9 mouse cellular contexts compared by ENCODE assay signal in genomic region chr12:12787608-12788262, GRCm38 (mm10).
A peak's percentile ranks its signal among the peaks of the same experiment; 100 is the strongest.
DNase-seq lines count a peak whose midpoint lies in the region; ATAC-seq lines count a peak whose summit lies in the region.
"Had no signal": no experiment of that assay in that cellular context is flagged by ENCODE, and none has a peak within 500 bp of the region (broad histone marks: within the 10 kb centered on the region; RNA-seq: fewer than 3 reads in every experiment).

No protein-coding gene starts in this region.

- DNase-seq in embryo, embryonic 10.5 days (ENCODE audit: low spot score), result peak; percentile 51
- no peak for DNase-seq in embryo, embryonic 10 days (ENCODE audit: low spot score)
- peak; percentile 33 for DNase-seq in brain, adult 2 months (ENCODE audit: low read depth, low spot score)
- no peak for DNase-seq in hindbrain, embryonic 14.5 days (ENCODE audit: low spot score)
- no peak for DNase-seq in cerebellum, postnatal 25 days
- no peak for DNase-seq in T-cell, adult 2 months (ENCODE audit: low spot score)
- DNase-seq: adrenal gland, postnatal 10 days had no signal

- no peaks in the 10 kb centered on the region for H3K9me3 ChIP-seq in hindbrain, embryonic 14.5 days (ENCODE audit: control insufficient read depth, low read length)
- no peaks in the 10 kb centered on the region for H3K9me3 ChIP-seq in midbrain, embryonic 12.5 days

- no peaks in the 10 kb centered on the region for H3K36me3 ChIP-seq in hindbrain, embryonic 14.5 days (replicated peaks; ENCODE audit: control insufficient read depth, insufficient read depth)
- no peaks in the 10 kb centered on the region for H3K36me3 ChIP-seq in midbrain, embryonic 12.5 days

- H3K9ac ChIP-seq in hindbrain, embryonic 14.5 days, result peak overlapping the region; percentile 30
- H3K9ac ChIP-seq in midbrain, embryonic 12.5 days (replicated peaks), result 0 out of 2 replicates have a peak overlapping the region, but pooled peaks have one; percentile 15

- H3K4me3 ChIP-seq in hindbrain, embryonic 14.5 days (replicated peaks; ENCODE audit: low read length), result peak overlapping the region; percentile 13; the same call in 1 of the 2 replicates
- peak overlapping the region; percentile 28 for H3K4me3 ChIP-seq in midbrain, embryonic 12.5 days

- WGBS in hindbrain, embryonic 14.5 days, result 5% methylated on average over 19 of the region's 19 CpGs
- WGBS in midbrain, embryonic 12.5 days, result 3% methylated on average over 19 of the region's 19 CpGs

- H3K27me3 ChIP-seq in hindbrain, embryonic 14.5 days (ENCODE audit: control insufficient read depth, insufficient read depth, low read length), result peaks cover 5% of the 10 kb centered on the region; the same call in 1 of the 2 replicates
- peaks cover 67% of the 10 kb centered on the region for H3K27me3 ChIP-seq in midbrain, embryonic 12.5 days

- peak overlapping the region; percentile 50 for H3K4me2 ChIP-seq in hindbrain, embryonic 14.5 days (replicated peaks)
- H3K4me2 ChIP-seq in midbrain, embryonic 12.5 days (replicated peaks), result peak overlapping the region; percentile 55

- H3K4me1 ChIP-seq in hindbrain, embryonic 14.5 days (replicated peaks; ENCODE audit: control insufficient read depth, insufficient read depth, low read length), result peaks cover 28% of the 10 kb centered on the region
- H3K4me1 ChIP-seq in midbrain, embryonic 12.5 days, result peaks cover 41% of the 10 kb centered on the region

- no peak overlapping the region for H3K27ac ChIP-seq in hindbrain, embryonic 14.5 days
- H3K27ac ChIP-seq in midbrain, embryonic 12.5 days (replicated peaks), result 0 out of 2 replicates have a peak overlapping the region, but pooled peaks have one; percentile 30

- no peak for ATAC-seq in hindbrain, embryonic 14.5 days (ENCODE audit: low FRiP score)
- ATAC-seq in midbrain, embryonic 12.5 days (ENCODE audit: low FRiP score, low read depth), result peak; percentile 61
- ATAC-seq in megakaryocyte-erythroid progenitor cell, adult 5-6 weeks (replicated peaks; ENCODE audit: low FRiP score, low TSS enrichment, poor library complexity, severe bottlenecking), result no peak

Comparison
In these comparisons a context has a peak if more than half of its experiments do, and no peak if none do; other contexts are left out.
1. DNase-seq: peak in embryo, embryonic 10.5 days (single experiment) and brain, adult 2 months (single experiment); none in embryo, embryonic 10 days (single experiment), hindbrain, embryonic 14.5 days (single experiment), cerebellum, postnatal 25 days (0 of 2) and T-cell, adult 2 months (single experiment).